Mouse (Mus musculus): ENCODE results near the gene Tbcb.

- no peak for TF ChIP-seq POLR2A (IDR thresholded peaks at IDR 0.05; ENCODE audit: borderline replicate concordance, control insufficient read depth, low read depth, low read length)
- peak; percentile 57 for TF ChIP-seq CTCF (IDR thresholded peaks at IDR 0.05; ENCODE audit: control insufficient read depth, insufficient read depth, low read length)
These were observed 618 bp upstream of the Tbcb start for GRCm38 (mm10) chr7:30232631-30233148.
